Mouse (Mus musculus) midbrain, embryonic 15.5 days (tissue): ENCODE measurements around the gene Acsm3. TPM values are rescaled to one million over a fixed set of nuclear protein-coding genes. Genes with fewer than 3 reads are reported as not detected.
"Not testable (repeated sequence)": the region's sequence is repeated elsewhere in the genome, so short reads cannot be mapped to it uniquely, and the experiment has no call there.

Experiments
- ATAC-seq: fragments of 200-750 bp; cut with Nextera tagmentation; replicated peaks from 2 replicates; pipeline ENCODE4 v1.8.0; 2017; ENCODE audit warnings: moderate TSS enrichment
- H3K27ac ChIP-seq: fragments of 300-500 bp; sonication (generic); 2 replicates; pipeline ENCODE4 v1.5.1; 2015; ENCODE audit warnings: mild to moderate bottlenecking, inconsistent platforms
- H3K27me3 ChIP-seq: fragments of 300-500 bp; sonication (generic); replicated peaks from 2 replicates; pipeline ENCODE4 v1.6.1; 2015; ENCODE audit warnings: inconsistent platforms
- H3K36me3 ChIP-seq: fragments of 300-500 bp; sonication (generic); replicated peaks from 2 replicates; pipeline ENCODE4 v1.6.1; 2015; ENCODE audit warnings: inconsistent platforms
- H3K4me1 ChIP-seq: fragments of 300-500 bp; sonication (generic); 2 replicates; pipeline ENCODE4 v1.6.1; 2015; ENCODE audit warnings: inconsistent platforms
- H3K4me2 ChIP-seq: fragments of 300-500 bp; sonication (generic); 2 replicates; pipeline ENCODE4 v1.6.1; 2015; ENCODE audit warnings: inconsistent platforms, mild to moderate bottlenecking, moderate library complexity
- H3K4me3 ChIP-seq: fragments of 300-500 bp; sonication (generic); 2 replicates; pipeline ENCODE4 v1.5.1; 2015; ENCODE audit warnings: mild to moderate bottlenecking, inconsistent platforms
- H3K9ac ChIP-seq: fragments of 300-500 bp; sonication (generic); 2 replicates; pipeline ENCODE4 v1.6.1; 2015; ENCODE audit warnings: mild to moderate bottlenecking, inconsistent platforms
- H3K9me3 ChIP-seq: fragments of 300-500 bp; sonication (generic); 2 replicates; pipeline ENCODE4 v1.6.1; 2016; ENCODE audit warnings: inconsistent platforms
- WGBS: fragments of 180-500 bp; shearing (Covaris S2); methylation state at CpG from one replicate; pipeline ENCODE4 v1.1.7; 2015; ENCODE audit warnings: mixed read lengths; 5-methylcytosine and 5-hydroxymethylcytosine counted together
- polyA plus RNA-seq: library from polyadenylated mRNA; unstranded; fragments of >200 nt; fragmentation: Nextera tagmentation; extraction: Ambion mirVana; gene quantifications from 2 replicates; pipeline ENCODE4 v1.2.1, GENCODE M21; 2015

The Acsm3 gene
- not detected in 2 replicates for polyA plus RNA-seq

- no peak within 1 kb of the TSS for H3K9ac ChIP-seq
- no peaks in the 10 kb centered on the region for H3K9me3 ChIP-seq
- no peak within 1 kb of the TSS for H3K27ac ChIP-seq
- no peak for ATAC-seq
- no peaks in the 10 kb centered on the region for H3K27me3 ChIP-seq
- no peak within 1 kb of the TSS for H3K4me2 ChIP-seq
- 86% methylated on average over 11 of the region's 11 CpGs for WGBS
- no peaks in the 10 kb centered on the region for H3K4me1 ChIP-seq
- H3K36me3 ChIP-seq, result no peaks in the 10 kb centered on the region
- H3K4me3 ChIP-seq, result no peak within 1 kb of the TSS
Observed at GRCm38 (mm10) chr7:119760527-119760951, at the start of gene Acsm3. TSS of gene Acsm3 (plus strand) at chr7:119760923.

GRCm38 (mm10) chr7:119714111-119714510 is 46.6 kb upstream of the Acsm3 start:
- WGBS, result 91% methylated on average over 7 of the region's 7 CpGs
- H3K9ac ChIP-seq, result no peak overlapping the region
- no peak for ATAC-seq
- peaks cover 32% of the 10 kb centered on the region for H3K36me3 ChIP-seq
- no peak overlapping the region for H3K4me2 ChIP-seq
- H3K9me3 ChIP-seq, result no peaks in the 10 kb centered on the region
- no peaks in the 10 kb centered on the region for H3K27me3 ChIP-seq
- no peak overlapping the region for H3K27ac ChIP-seq
- peaks cover 4% of the 10 kb centered on the region; the same call in 1 of the 2 replicates for H3K4me1 ChIP-seq
- H3K4me3 ChIP-seq, result no peak overlapping the region

GRCm38 (mm10) chr7:119720253-119720946 is 40.3 kb upstream of the Acsm3 start, which contains the start of gene Thumpd1:
TSS of gene Thumpd1 (minus strand) at chr7:119720798.
- no peaks in the 10 kb centered on the region for H3K9me3 ChIP-seq
- H3K4me1 ChIP-seq, result peaks cover 12% of the 10 kb centered on the region
- H3K27ac ChIP-seq, result peak within 1 kb of the TSS; percentile 78
- peak within 1 kb of the TSS; percentile 97 for H3K4me3 ChIP-seq
- H3K4me2 ChIP-seq, result peak within 1 kb of the TSS; percentile 80
- H3K27me3 ChIP-seq, result no peaks in the 10 kb centered on the region
- under 1% methylated on average over 60 of the region's 60 CpGs for WGBS
- peak within 1 kb of the TSS; percentile 94 for H3K9ac ChIP-seq
- H3K36me3 ChIP-seq, result peaks cover 30% of the 10 kb centered on the region
- peak; percentile 98 for ATAC-seq

GRCm38 (mm10) chr7:119720947-119721310 is 39.8 kb upstream of the Acsm3 start:
- peak; percentile 77 for ATAC-seq
- H3K9ac ChIP-seq, result peak overlapping the region; percentile 94
- peak overlapping the region; percentile 74 for H3K27ac ChIP-seq
- H3K4me3 ChIP-seq, result peak overlapping the region; percentile 97
- H3K27me3 ChIP-seq, result no peaks in the 10 kb centered on the region
- peaks cover 25% of the 10 kb centered on the region for H3K36me3 ChIP-seq
- H3K4me1 ChIP-seq, result peaks cover 12% of the 10 kb centered on the region
- WGBS, result 12% methylated on average over 8 of the region's 8 CpGs
- H3K4me2 ChIP-seq, result peak overlapping the region; percentile 80
- H3K9me3 ChIP-seq, result no peaks in the 10 kb centered on the region

- WGBS, result 88% methylated on average over 2 of the region's 2 CpGs
- no peak overlapping the region for H3K27ac ChIP-seq
- no peak overlapping the region for H3K4me3 ChIP-seq
- no peaks in the 10 kb centered on the region for H3K36me3 ChIP-seq
- H3K4me2 ChIP-seq, result no peak overlapping the region
- H3K4me1 ChIP-seq, result no peaks in the 10 kb centered on the region
- H3K9me3 ChIP-seq, result no peaks in the 10 kb centered on the region
- no peak overlapping the region for H3K9ac ChIP-seq
- H3K27me3 ChIP-seq, result no peaks in the 10 kb centered on the region
- no peak for ATAC-seq
Observed at GRCm38 (mm10) chr7:119727621-119728020, 33.1 kb upstream of the Acsm3 start.

- not testable (repeated sequence) for H3K36me3 ChIP-seq, ATAC-seq, H3K4me2 ChIP-seq, H3K4me3 ChIP-seq, H3K27ac ChIP-seq, H3K9ac ChIP-seq, H3K4me1 ChIP-seq, H3K9me3 ChIP-seq, H3K27me3 ChIP-seq
- WGBS, result 85% methylated on average over 4 of the region's 4 CpGs
Observed at GRCm38 (mm10) chr7:119731262-119731661, 29.5 kb upstream of the Acsm3 start.

GRCm38 (mm10) chr7:119738877-119739276 is 21.8 kb upstream of the Acsm3 start:
- Histone ChIP-seq H3K36me3 (no peaks in the 10 kb centered on the region), H3K4me2 (no peak overlapping the region), H3K27me3 (no peaks in the 10 kb centered on the region), H3K27ac (no peak overlapping the region), H3K4me1 (no peaks in the 10 kb centered on the region), H3K4me3 (no peak overlapping the region), H3K9me3 (no peaks in the 10 kb centered on the region), H3K9ac (no peak overlapping the region)
- ATAC-seq, result no peak
- 89% methylated on average over 2 of the region's 2 CpGs for WGBS

GRCm38 (mm10) chr7:119739798-119740468 is 20.8 kb upstream of the Acsm3 start:
- peak overlapping the region; percentile 50 for H3K4me2 ChIP-seq
- peak overlapping the region; percentile 17; the same call in 1 of the 2 replicates for H3K9ac ChIP-seq
- peak overlapping the region; percentile 40 for H3K4me3 ChIP-seq
- WGBS, result 3% methylated on average over 29 of the region's 44 CpGs
- not testable (repeated sequence) for H3K4me1 ChIP-seq, H3K9me3 ChIP-seq, H3K27ac ChIP-seq, H3K36me3 ChIP-seq, H3K27me3 ChIP-seq
- peak; percentile 87 for ATAC-seq

GRCm38 (mm10) chr7:119744321-119744720 is 16.4 kb upstream of the Acsm3 start:
- WGBS, result 6% methylated on average over 34 of the region's 34 CpGs
- Histone ChIP-seq H3K4me2 (peak overlapping the region; percentile 33), H3K4me1 (peaks cover 5% of the 10 kb centered on the region; the same call in 1 of the 2 replicates), H3K36me3 (no peaks in the 10 kb centered on the region), H3K9me3 (no peaks in the 10 kb centered on the region), H3K9ac (no peak overlapping the region), H3K27me3 (no peaks in the 10 kb centered on the region), H3K4me3 (peak overlapping the region; percentile 3; the same call in 1 of the 2 replicates), H3K27ac (no peak overlapping the region)
- ATAC-seq, result no peak

GRCm38 (mm10) chr7:119745869-119746268 is 14.9 kb upstream of the Acsm3 start:
- no peaks in the 10 kb centered on the region for H3K36me3 ChIP-seq
- ATAC-seq, result no peak
- H3K4me3 ChIP-seq, result no peak overlapping the region
- H3K4me1 ChIP-seq, result peaks cover 5% of the 10 kb centered on the region; the same call in 1 of the 2 replicates
- no peak overlapping the region for H3K4me2 ChIP-seq
- WGBS, result 77% methylated on average over 1 of the region's 1 CpGs
- H3K27ac ChIP-seq, result no peak overlapping the region
- no peak overlapping the region for H3K9ac ChIP-seq
- H3K27me3 ChIP-seq, result no peaks in the 10 kb centered on the region
- no peaks in the 10 kb centered on the region for H3K9me3 ChIP-seq

GRCm38 (mm10) chr7:119748761-119749160 is 12.0 kb upstream of the Acsm3 start:
- WGBS, result 88% methylated on average over 1 of the region's 2 CpGs
- Histone ChIP-seq H3K36me3 (no peaks in the 10 kb centered on the region), H3K4me1 (peaks cover 5% of the 10 kb centered on the region; the same call in 1 of the 2 replicates), H3K27me3 (no peaks in the 10 kb centered on the region), H3K9me3 (no peaks in the 10 kb centered on the region), H3K4me2 (no peak overlapping the region), H3K27ac (no peak overlapping the region), H3K9ac (no peak overlapping the region), H3K4me3 (no peak overlapping the region)
- no peak for ATAC-seq

- no peak overlapping the region for H3K4me2 ChIP-seq
- no peak overlapping the region for H3K4me3 ChIP-seq
- H3K27me3 ChIP-seq, result no peaks in the 10 kb centered on the region
- WGBS, result 74% methylated on average over 2 of the region's 2 CpGs
- H3K9ac ChIP-seq, result no peak overlapping the region
- H3K4me1 ChIP-seq, result no peaks in the 10 kb centered on the region
- H3K27ac ChIP-seq, result no peak overlapping the region
- ATAC-seq, result no peak
- H3K36me3 ChIP-seq, result no peaks in the 10 kb centered on the region
- no peaks in the 10 kb centered on the region for H3K9me3 ChIP-seq
Observed at GRCm38 (mm10) chr7:119749942-119750341, 10.8 kb upstream of the Acsm3 start.
